Mouse (Mus musculus) CH12.LX (cell line): ENCODE measurements around the gene Appl2. TPM values are rescaled to one million over a fixed set of nuclear protein-coding genes. Genes with fewer than 3 reads are reported as not detected.

Source experiments
- DNase-seq: peaks from one replicate; pipeline ENCODE4 v3.0.0-alpha.2; 2013; ENCODE audit errors: extremely low read depth
- H3K27ac ChIP-seq: 2 replicates; pipeline ENCODE4 v1.5.1; 2012; ENCODE audit warnings: low read depth, mild to moderate bottlenecking, control low read depth, moderate library complexity; ENCODE audit not compliant: insufficient read depth
- H3K27me3 ChIP-seq: replicated peaks from 2 replicates; pipeline ENCODE3; 2012; ENCODE audit warnings: inconsistent platforms
- H3K36me3 ChIP-seq, 2 experiments: replicated peaks in 1 of 2; 2 replicates each; pipeline versions ENCODE3 to v1.6.1; 2012; ENCODE audit warnings: inconsistent platforms in 1 of 2, low read length in 1 of 2, mild to moderate bottlenecking in 1 of 2, mixed read lengths in 1 of 2, moderate library complexity in 1 of 2; ENCODE audit not compliant: control insufficient read depth in 1 of 2, insufficient read depth in 1 of 2
- H3K4me1 ChIP-seq, 2 experiments: 2 replicates each; pipeline ENCODE4 v1.6.1; 2012; ENCODE audit warnings: inconsistent platforms in 1 of 2, moderate library complexity in 1 of 2; ENCODE audit not compliant: insufficient read depth in 2 of 2, control insufficient read depth in 1 of 2
- H3K4me2 ChIP-seq: 2 replicates; pipeline ENCODE4 v1.6.1; 2012; ENCODE audit warnings: low read depth, mild to moderate bottlenecking, control low read depth; ENCODE audit not compliant: poor library complexity, insufficient read depth, severe bottlenecking
- H3K4me3 ChIP-seq, 3 experiments: fragments of 150-350 bp in 1 of 3; sonication (generic) in 1 of 3; replicated peaks in 1 of 3; 2 replicates each; pipeline versions ENCODE3 to v1.5.1; 2011 to 2012; ENCODE audit warnings: low read depth in 2 of 3, low read length in 2 of 3, mild to moderate bottlenecking in 2 of 3, moderate library complexity in 2 of 3, control low read depth in 1 of 3, improper control_type of control experiment in 1 of 3, inconsistent platforms in 1 of 3, mixed read lengths in 1 of 3; ENCODE audit not compliant: poor library complexity in 1 of 3
- H3K79me2 ChIP-seq: replicated peaks from 2 replicates; pipeline ENCODE4 v1.6.1; 2012; ENCODE audit warnings: mild to moderate bottlenecking, moderate library complexity; ENCODE audit not compliant: control insufficient read depth, poor library complexity, insufficient read depth, severe bottlenecking; ENCODE audit errors: extremely low read depth
- H3K9ac ChIP-seq: 2 replicates; pipeline ENCODE4 v1.6.1; 2012; ENCODE audit warnings: low read depth, mild to moderate bottlenecking, control low read depth, moderate library complexity; ENCODE audit not compliant: insufficient read depth
- H3K9me3 ChIP-seq: replicated peaks from 2 replicates; pipeline ENCODE3; 2012; ENCODE audit warnings: low read length, inconsistent platforms, mixed read lengths
- BHLHE40 ChIP-seq: IDR thresholded peaks from 2 replicates; pipeline ENCODE4 v1.6.1; 2011; ENCODE audit warnings: mild to moderate bottlenecking, low read depth, low read length, improper control_type of control experiment
- CTCF ChIP-seq, 2 experiments: IDR thresholded peaks in 1 of 2; conservative IDR thresholded peaks in 1 of 2; 2 replicates each; pipeline ENCODE4 v1.5.1; 2011 to 2012; ENCODE audit warnings: low read depth in 2 of 2, low read length in 2 of 2, improper control_type of control experiment in 1 of 2, inconsistent platforms in 1 of 2, mild to moderate bottlenecking in 1 of 2, moderate library complexity in 1 of 2
- ELF1 ChIP-seq: IDR thresholded peaks from 2 replicates; pipeline ENCODE4 v1.6.1; 2014; ENCODE audit warnings: low read depth, mild to moderate bottlenecking, inconsistent platforms, low read length, improper control_type of control experiment
- EP300 ChIP-seq: IDR thresholded peaks from 2 replicates; pipeline ENCODE4 v1.6.1; 2011; ENCODE audit warnings: low read length, improper control_type of control experiment
- ETS1 ChIP-seq: conservative IDR thresholded peaks from 2 replicates; pipeline ENCODE4 v1.6.1; 2012; ENCODE audit warnings: low read depth, mild to moderate bottlenecking, inconsistent platforms, low read length, improper control_type of control experiment, moderate library complexity
- GABPA ChIP-seq: IDR thresholded peaks from 2 replicates; pipeline ENCODE4 v1.6.1; 2012; ENCODE audit warnings: low read depth, low read length, improper control_type of control experiment, inconsistent platforms; ENCODE audit not compliant: insufficient replicate concordance
- HCFC1 ChIP-seq: IDR thresholded peaks from 2 replicates; pipeline ENCODE4 v1.6.1; 2012; ENCODE audit warnings: low read depth, mild to moderate bottlenecking, inconsistent platforms, low read length, improper control_type of control experiment
- IRF4 ChIP-seq: IDR thresholded peaks from 2 replicates; pipeline ENCODE4 v1.6.1; 2014; ENCODE audit warnings: low read depth, mild to moderate bottlenecking, inconsistent platforms, low read length, improper control_type of control experiment
- JUND ChIP-seq: conservative IDR thresholded peaks from 2 replicates; pipeline ENCODE4 v1.6.1; 2011; ENCODE audit warnings: low read depth, low read length, improper control_type of control experiment
- MAFK ChIP-seq: IDR thresholded peaks from 2 replicates; pipeline ENCODE4 v1.6.1; 2011; ENCODE audit warnings: low read length, improper control_type of control experiment; ENCODE audit not compliant: insufficient replicate concordance
- MAZ ChIP-seq: IDR thresholded peaks from 2 replicates; pipeline ENCODE4 v1.6.1; 2012; ENCODE audit warnings: low read depth, mild to moderate bottlenecking, inconsistent platforms, low read length, improper control_type of control experiment, moderate library complexity
- MEF2A ChIP-seq: IDR thresholded peaks from 2 replicates; pipeline ENCODE4 v1.6.1; 2014; ENCODE audit warnings: low read depth, mild to moderate bottlenecking, inconsistent platforms, low read length, improper control_type of control experiment, borderline replicate concordance
- MXI1 ChIP-seq: IDR thresholded peaks from 2 replicates; pipeline ENCODE4 v1.6.1; 2011; ENCODE audit warnings: mild to moderate bottlenecking, low read depth, low read length, improper control_type of control experiment
- MYC ChIP-seq: IDR thresholded peaks from 2 replicates; pipeline ENCODE4 v1.6.1; 2011; ENCODE audit warnings: low read depth, mild to moderate bottlenecking, improper control_type of control experiment, low read length
- NELFE ChIP-seq: IDR thresholded peaks from 2 replicates; pipeline ENCODE4 v1.6.1; 2011; ENCODE audit warnings: low read depth, low read length, improper control_type of control experiment
- POLR2A ChIP-seq: IDR thresholded peaks from 2 replicates; pipeline ENCODE4 v1.6.1; 2011; ENCODE audit warnings: low read depth, mild to moderate bottlenecking, improper control_type of control experiment, low read length
- POLR2AphosphoS2 ChIP-seq: IDR thresholded peaks from 2 replicates; pipeline ENCODE4 v1.6.1; 2011; ENCODE audit warnings: low read depth, low read length, improper control_type of control experiment
- RCOR1 ChIP-seq: conservative IDR thresholded peaks from 2 replicates; pipeline ENCODE4 v1.6.1; 2012; ENCODE audit warnings: low read depth, mild to moderate bottlenecking, inconsistent platforms, low read length, improper control_type of control experiment
- SIN3A ChIP-seq: IDR thresholded peaks from 2 replicates; pipeline ENCODE4 v1.6.1; 2012; ENCODE audit warnings: low read length, improper control_type of control experiment, inconsistent platforms
- SMC3 ChIP-seq: IDR thresholded peaks from 2 replicates; pipeline ENCODE4 v1.6.1; 2011; ENCODE audit warnings: low read depth, low read length, improper control_type of control experiment
- TBP ChIP-seq: conservative IDR thresholded peaks from 2 replicates; pipeline ENCODE4 v1.6.1; 2011; ENCODE audit warnings: low read depth, low read length, improper control_type of control experiment
- TCF12 ChIP-seq: IDR thresholded peaks from 2 replicates; pipeline ENCODE4 v1.6.1; 2014; ENCODE audit warnings: low read depth, mild to moderate bottlenecking, inconsistent platforms, low read length, improper control_type of control experiment
- UBTF ChIP-seq: IDR thresholded peaks from 2 replicates; pipeline ENCODE4 v1.6.1; 2012; ENCODE audit warnings: low read depth, mild to moderate bottlenecking, inconsistent platforms, low read length, improper control_type of control experiment, moderate library complexity
- ZMIZ1 ChIP-seq: IDR thresholded peaks from 2 replicates; pipeline ENCODE4 v1.6.1; 2012; ENCODE audit warnings: low read depth, mild to moderate bottlenecking, inconsistent platforms, low read length, improper control_type of control experiment
- dilution Hi-C: fragments of 300-500 bp; cut with MboI; formaldehyde crosslinking; loops from 2 replicates; pipeline ENCODE4 v1.14.3; 2020; ENCODE audit warnings: low sequenced_read_pairs; ENCODE audit not compliant: extremely low pct_unique_long_range_greater_than_20kb, extremely low pct_ligation_motif_present
- in situ Hi-C: fragments of 300-500 bp; cut with MboI; formaldehyde crosslinking; loops from 3 replicates; pipeline ENCODE4 v1.14.3; 2019; ENCODE audit warnings: low sequenced_read_pairs, low pct_ligation_motif_present, low pct_unique_long_range_greater_than_20kb, mixed read lengths
- polyA plus RNA-seq: library from polyadenylated mRNA; unstranded; fragments of >175 nt; gene quantifications from 2 replicates; pipeline ENCODE4 v1.2.1, GENCODE M21; 2012; ENCODE audit warnings: low read depth; ENCODE audit not compliant: insufficient read length
- total RNA-seq, 2 experiments: library from RNA; depleted of rRNA; stranded (reverse); fragments of 300-350 nt in 1 of 2; fragments of >200 nt in 1 of 2; gene quantifications; 2 replicates each; pipeline ENCODE4 v1.2.3; 2012 to 2014

The Appl2 gene
- total and polyA plus RNA-seq, 3 experiments, result 11.9 to 15.8 (median 13.5) TPM

- H3K9me3 ChIP-seq, result no peaks in the 10 kb centered on the region
- in situ Hi-C loops, result no loop called here
- H3K4me2 ChIP-seq, result no peak overlapping the region
- no peak overlapping the region for H3K9ac ChIP-seq
- peak; percentile 50 for DNase-seq
- H3K27me3 ChIP-seq, result no peaks in the 10 kb centered on the region
- no peak overlapping the region for H3K4me3 ChIP-seq
- dilution Hi-C loops, result no loop called here
- H3K36me3 ChIP-seq, result peaks cover 8 to 46% of the 10 kb centered on the region in 2 experiments
- peaks cover 3 to 12% of the 10 kb centered on the region in 2 experiments for H3K4me1 ChIP-seq
- H3K27ac ChIP-seq, result no peak overlapping the region
- no peaks in the 10 kb centered on the region for H3K79me2 ChIP-seq
- TF ChIP-seq MAFK (no peak), BHLHE40 (no peak), HCFC1 (no peak), POLR2AphosphoS2 (no peak), JUND (no peak), ZMIZ1 (no peak), RCOR1 (no peak), SIN3A (no peak), IRF4 (no peak)
- TF ChIP-seq, all 38 proteins: peak for 0
These were observed 14.1 kb downstream of the Appl2 start for GRCm38 (mm10) chr10:83634461-83634860.

- Histone ChIP-seq H3K27me3 (no peaks in the 10 kb centered on the region), H3K4me3 (no peak overlapping the region), H3K9ac (no peak overlapping the region), H3K36me3 (peaks cover 14 to 51% of the 10 kb centered on the region in 2 experiments), H3K9me3 (no peaks in the 10 kb centered on the region), H3K4me1 (peaks cover 3 to 12% of the 10 kb centered on the region in 2 experiments), H3K27ac (no peak overlapping the region), H3K4me2 (no peak overlapping the region), H3K79me2 (no peaks in the 10 kb centered on the region)
- no peak for DNase-seq
- in situ Hi-C loops, result no loop called here
- dilution Hi-C loops, result no loop called here
- TF ChIP-seq RCOR1 (no peak), POLR2A (no peak), MAZ (no peak), ZMIZ1 (no peak), SMC3 (no peak), UBTF (no peak), TBP (no peak), MYC (no peak), MXI1 (no peak), NELFE (no peak), TCF12 (no peak), EP300 (no peak), ETS1 (no peak), GABPA (no peak), MEF2A (no peak), ELF1 (no peak), BHLHE40 (no peak), MAFK (no peak), CTCF (conservative IDR thresholded peaks at IDR 0.05 in 1 of 2, IDR thresholded peaks at IDR 0.05 in 1 of 2; ENCODE audit: low read depth in 2 of 2, low read length in 2 of 2) (no peak)
- TF ChIP-seq, all 38 proteins: peak for 0
These were observed 15.6 kb downstream of the Appl2 start for GRCm38 (mm10) chr10:83632806-83633374.
